Mouse (Mus musculus) heart, adult 2 months (tissue): Measurements from ENCODE around the gene Ptpn7.

Experiments used
- EP300 ChIP-seq: fragments of 200-500 bp; IDR thresholded peaks from 2 replicates; pipeline ENCODE4 v1.6.1; 2011; ENCODE audit warnings: low read depth, low read length, control low read depth; ENCODE audit not compliant: insufficient read depth
- POLR2A ChIP-seq: fragments of 200-500 bp; IDR thresholded peaks from 2 replicates; pipeline ENCODE4 v1.6.1; 2011; ENCODE audit warnings: mild to moderate bottlenecking, low read depth, low read length, control low read depth; ENCODE audit not compliant: insufficient read depth

- no peak for TF ChIP-seq POLR2A
- no peak for TF ChIP-seq EP300
Measured at GRCm38 (mm10) chr1:135085296-135085871, 47.1 kb upstream of the Ptpn7 start.
